Mouse (Mus musculus) forebrain, embryonic 10.5 days (tissue): Measurements from ENCODE around the gene Gm17304. TPM values are rescaled to one million over a fixed set of nuclear protein-coding genes. Genes with fewer than 3 reads are reported as not detected.

Experiments used
- DNase-seq: peaks from one replicate; pipeline ENCODE4 v3.0.0-alpha.2; 2017; ENCODE audit warnings: low spot score; ENCODE audit errors: extremely low spot score
- H3K27ac ChIP-seq: fragments of 300-500 bp; sonication (generic); 2 replicates; pipeline ENCODE4 v1.5.1; 2016; ENCODE audit warnings: mild to moderate bottlenecking
- H3K27me3 ChIP-seq: fragments of 300-500 bp; sonication (generic); 2 replicates; pipeline ENCODE4 v1.6.1; 2016; ENCODE audit warnings: mild to moderate bottlenecking; ENCODE audit not compliant: poor library complexity, severe bottlenecking
- H3K36me3 ChIP-seq: fragments of 300-500 bp; sonication (generic); replicated peaks from 2 replicates; pipeline ENCODE4 v1.6.1; 2016; ENCODE audit warnings: mild to moderate bottlenecking, moderate library complexity
- H3K4me1 ChIP-seq: fragments of 300-500 bp; sonication (generic); 2 replicates; pipeline ENCODE4 v1.6.1; 2016
- H3K4me3 ChIP-seq: fragments of 300-500 bp; sonication (generic); 2 replicates; pipeline ENCODE4 v1.5.1; 2016; ENCODE audit warnings: mild to moderate bottlenecking, moderate library complexity
- H3K9me3 ChIP-seq: fragments of 300-500 bp; sonication (generic); 2 replicates; pipeline ENCODE4 v1.6.1; 2016; ENCODE audit warnings: mild to moderate bottlenecking, moderate library complexity
- WGBS: fragments of 180-500 bp; shearing (Covaris S2); methylation state at CpG from one replicate; pipeline ENCODE4 v1.1.7; 2016; 5-methylcytosine and 5-hydroxymethylcytosine counted together
- polyA plus RNA-seq: library from polyadenylated mRNA; unstranded; fragments of >200 nt; fragmentation: Nextera tagmentation; extraction: Ambion mirVana; gene quantifications from 2 replicates; pipeline ENCODE4 v1.2.1, GENCODE M21; 2016

The Gm17304 gene
- polyA plus RNA-seq, 1 experiment from 2014 or later, result not detected

DNA sequence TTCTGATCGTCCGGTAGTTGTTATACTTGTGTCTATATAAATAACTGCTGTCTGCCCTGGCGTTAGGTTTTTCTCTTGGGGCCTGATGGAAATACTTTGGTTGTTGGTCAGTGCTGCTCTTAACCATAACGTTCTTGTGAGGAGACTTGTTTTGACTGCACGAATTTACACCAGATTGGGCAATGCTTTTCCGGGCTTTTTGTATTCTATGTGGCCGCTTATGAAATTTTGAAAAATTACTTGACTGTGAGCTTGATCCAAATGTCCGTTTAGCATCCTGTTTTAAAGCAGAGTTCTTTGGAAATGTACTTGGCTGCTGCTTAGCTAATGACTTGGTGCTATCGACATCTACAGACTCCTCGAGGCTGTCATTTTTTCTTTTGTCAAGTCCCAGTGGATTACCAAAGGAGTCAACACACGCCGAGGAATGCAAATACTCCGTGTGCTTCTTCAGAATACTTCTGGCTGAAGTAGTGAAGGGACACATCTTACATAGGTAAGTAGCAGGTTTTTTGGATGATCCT lies 27.6 kb downstream of the Gm17304 start:
- no peak for DNase-seq
- WGBS, result 96% methylated on average over 13 of the region's 13 CpGs
- H3K27me3 ChIP-seq, result no peaks in the 10 kb centered on the region
- peaks cover 51% of the 10 kb centered on the region for H3K36me3 ChIP-seq
- H3K4me3 ChIP-seq, result no peak overlapping the region
- no peaks in the 10 kb centered on the region for H3K9me3 ChIP-seq
- H3K27ac ChIP-seq, result no peak overlapping the region
- peaks cover 41% of the 10 kb centered on the region for H3K4me1 ChIP-seq

DNA sequence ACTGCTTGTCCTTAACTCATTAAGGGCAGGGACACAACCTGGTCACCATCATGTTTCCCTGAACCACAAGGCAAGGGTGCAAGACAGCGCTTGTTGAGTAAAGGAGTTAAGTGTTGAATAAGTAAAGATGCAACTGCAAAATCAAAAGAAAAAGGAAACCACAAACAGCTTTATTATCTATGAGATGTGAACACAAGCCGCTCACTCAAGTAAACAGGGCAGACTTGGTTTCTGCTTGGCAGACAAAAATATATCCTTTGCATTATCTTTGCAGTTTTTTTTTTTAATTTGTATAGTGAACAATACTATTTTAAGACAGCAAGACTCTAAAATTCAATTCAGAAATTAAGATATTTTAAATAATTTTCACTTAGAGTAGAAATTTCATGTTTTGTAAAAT lies 30.7 kb downstream of the Gm17304 start:
- H3K4me3 ChIP-seq, result no peak overlapping the region
- 89% methylated on average over 2 of the region's 2 CpGs for WGBS
- peaks cover 45% of the 10 kb centered on the region for H3K36me3 ChIP-seq
- no peak for DNase-seq
- no peaks in the 10 kb centered on the region for H3K27me3 ChIP-seq
- H3K4me1 ChIP-seq, result peaks cover 25% of the 10 kb centered on the region
- no peaks in the 10 kb centered on the region for H3K9me3 ChIP-seq
- H3K27ac ChIP-seq, result no peak overlapping the region

DNA sequence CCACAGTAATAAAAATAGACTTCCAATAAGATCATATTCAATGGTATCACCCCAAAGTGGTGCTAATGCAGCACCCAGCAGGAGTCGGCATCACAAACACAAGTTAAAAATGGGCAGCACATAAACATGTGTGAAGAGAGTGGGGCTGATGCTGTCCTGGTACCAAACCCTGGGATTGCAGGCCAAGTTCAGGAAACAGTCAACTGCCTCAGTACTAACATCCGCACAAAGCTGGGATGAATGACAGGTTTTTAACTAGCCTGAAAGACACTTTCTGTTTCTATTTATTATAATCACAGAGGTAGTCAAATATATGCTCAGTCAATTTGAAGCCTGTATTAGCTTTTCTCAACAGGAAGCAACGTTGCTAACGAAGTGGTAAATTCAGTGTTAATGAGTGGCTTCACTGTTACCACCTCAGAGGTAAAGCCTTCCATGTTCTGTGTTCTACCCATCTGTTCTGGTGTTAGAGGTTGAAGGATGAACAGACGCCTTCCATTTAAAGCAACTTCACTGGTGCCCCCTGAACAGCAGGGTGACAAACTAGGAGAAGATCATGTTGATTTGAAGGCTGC lies 31.4 kb downstream of the Gm17304 start:
- peaks cover 25% of the 10 kb centered on the region for H3K4me1 ChIP-seq
- H3K9me3 ChIP-seq, result no peaks in the 10 kb centered on the region
- H3K36me3 ChIP-seq, result peaks cover 40% of the 10 kb centered on the region
- H3K27ac ChIP-seq, result no peak overlapping the region
- 71% methylated on average over 5 of the region's 5 CpGs for WGBS
- no peak overlapping the region for H3K4me3 ChIP-seq
- H3K27me3 ChIP-seq, result no peaks in the 10 kb centered on the region
- no peak for DNase-seq

DNA sequence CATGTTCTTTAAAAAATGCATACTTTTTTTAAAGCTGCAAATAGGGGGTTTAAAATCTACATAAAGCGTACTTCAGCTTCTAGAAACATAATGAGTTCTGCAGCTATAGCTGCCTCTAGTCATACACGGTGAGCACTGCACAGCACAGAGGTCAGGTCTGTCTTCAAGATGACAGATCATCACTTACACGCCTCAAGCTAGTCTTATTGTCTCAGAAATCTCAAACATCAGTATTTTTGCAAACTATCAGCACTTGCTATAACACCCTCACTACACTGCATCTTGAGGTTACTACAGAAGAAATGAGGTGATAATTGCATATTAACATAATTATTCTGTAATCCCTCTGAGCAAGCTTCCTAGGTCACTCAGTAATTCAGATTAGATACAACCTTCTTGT lies 33.0 kb downstream of the Gm17304 start:
- H3K36me3 ChIP-seq, result peaks cover 31% of the 10 kb centered on the region
- H3K27me3 ChIP-seq, result no peaks in the 10 kb centered on the region
- no peak overlapping the region for H3K27ac ChIP-seq
- H3K4me3 ChIP-seq, result no peak overlapping the region
- no peaks in the 10 kb centered on the region for H3K9me3 ChIP-seq
- H3K4me1 ChIP-seq, result peaks cover 25% of the 10 kb centered on the region
- DNase-seq, result no peak
- 90% methylated on average over 3 of the region's 3 CpGs for WGBS

DNA sequence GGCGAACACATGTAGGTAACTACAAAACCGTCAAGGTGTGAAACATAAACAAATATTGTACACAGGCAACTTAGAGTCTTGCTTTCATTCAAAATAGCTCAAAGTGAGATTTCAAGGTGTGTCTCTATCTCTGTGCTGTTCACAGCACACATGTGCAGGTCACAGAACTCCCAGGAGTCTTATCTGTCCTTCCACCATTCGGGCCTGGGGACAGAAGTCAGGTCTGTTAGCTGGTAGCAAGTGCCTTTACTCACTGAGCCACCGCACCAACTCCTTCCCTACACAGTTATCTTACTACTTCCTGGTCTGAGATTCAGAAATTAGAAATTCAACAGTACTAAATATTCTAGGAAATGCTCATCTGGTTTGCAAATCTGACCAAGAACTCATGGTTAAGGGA lies 34.5 kb downstream of the Gm17304 start:
- H3K9me3 ChIP-seq, result no peaks in the 10 kb centered on the region
- peaks cover 17% of the 10 kb centered on the region for H3K4me1 ChIP-seq
- 91% methylated on average over 4 of the region's 4 CpGs for WGBS
- no peak overlapping the region for H3K27ac ChIP-seq
- peaks cover 16% of the 10 kb centered on the region for H3K36me3 ChIP-seq
- no peaks in the 10 kb centered on the region for H3K27me3 ChIP-seq
- no peak for DNase-seq
- H3K4me3 ChIP-seq, result no peak overlapping the region

DNA sequence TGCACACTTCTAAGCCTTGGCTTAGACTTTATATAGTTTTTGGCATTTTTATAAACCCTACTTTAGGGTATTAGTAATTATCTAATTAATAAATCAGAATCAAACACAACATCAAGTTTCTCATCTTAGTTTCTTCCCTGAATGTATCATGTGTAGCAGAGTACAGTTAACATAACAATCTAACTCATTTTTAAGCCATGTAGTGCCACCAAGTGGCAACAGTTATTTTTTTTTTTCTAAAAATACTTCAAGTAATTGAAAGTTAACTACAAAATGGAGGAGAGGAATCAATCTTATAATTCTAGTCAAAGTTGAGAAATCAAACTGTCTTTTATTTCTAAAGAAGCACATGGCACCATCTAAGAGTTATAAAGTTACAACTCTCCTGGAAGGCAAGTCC lies 40.5 kb downstream of the Gm17304 start:
- Histone ChIP-seq H3K4me1 (no peaks in the 10 kb centered on the region), H3K4me3 (no peak overlapping the region), H3K27ac (no peak overlapping the region), H3K27me3 (no peaks in the 10 kb centered on the region), H3K36me3 (peaks cover 25% of the 10 kb centered on the region), H3K9me3 (no peaks in the 10 kb centered on the region)
- no peak for DNase-seq

DNA sequence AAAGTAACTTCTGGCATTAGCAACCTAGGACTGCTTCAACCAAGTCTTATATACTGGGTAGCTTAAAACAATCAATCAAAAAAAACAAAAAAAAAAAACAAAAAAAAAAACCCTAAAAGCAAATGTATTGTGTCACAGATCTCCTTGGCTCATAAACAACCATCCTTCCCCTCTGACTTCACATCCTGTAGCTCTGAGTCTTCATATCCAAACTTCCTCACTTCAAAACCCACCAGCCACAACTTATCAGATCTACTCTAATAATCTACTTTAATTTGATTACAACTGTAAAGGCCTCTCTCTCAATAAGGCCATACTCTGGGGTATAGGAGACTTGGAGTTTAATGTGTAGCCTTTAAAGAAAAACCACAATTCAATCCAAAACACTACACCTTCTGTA lies 41.1 kb downstream of the Gm17304 start:
- Histone ChIP-seq H3K27me3 (no peaks in the 10 kb centered on the region), H3K27ac (no peak overlapping the region), H3K36me3 (peaks cover 30% of the 10 kb centered on the region), H3K9me3 (0 out of 2 replicates have a peak, but pooled peaks cover 3% of the 10 kb centered on the region), H3K4me3 (no peak overlapping the region), H3K4me1 (no peaks in the 10 kb centered on the region)
- no peak for DNase-seq

DNA sequence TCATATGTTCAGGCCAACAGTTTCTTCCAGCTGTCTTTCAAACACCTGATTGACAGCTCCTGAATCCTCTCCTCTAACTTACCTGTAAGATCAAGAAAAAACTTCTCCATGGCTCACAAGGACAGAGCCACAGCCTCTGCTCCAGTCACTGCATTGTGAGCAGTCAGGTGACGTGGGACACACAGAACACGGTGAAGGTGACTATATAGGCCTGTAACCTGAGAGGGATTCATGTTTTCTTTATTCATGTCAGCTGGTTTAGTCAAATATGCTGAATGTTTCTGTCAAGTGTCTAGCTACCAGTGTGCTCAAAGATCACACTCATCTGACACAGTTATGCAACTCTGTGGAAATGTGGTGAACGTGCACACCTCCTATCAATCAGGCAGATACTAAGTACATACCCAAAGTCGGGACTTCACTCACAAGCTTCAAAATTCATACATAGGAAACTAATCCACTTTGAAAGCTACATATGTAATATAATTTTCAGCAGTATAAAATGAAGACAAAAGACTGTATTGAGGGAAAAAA lies 43.4 kb downstream of the Gm17304 start:
- no peak for DNase-seq
- no peaks in the 10 kb centered on the region for H3K27me3 ChIP-seq
- WGBS, result 92% methylated on average over 4 of the region's 4 CpGs
- H3K36me3 ChIP-seq, result peaks cover 44% of the 10 kb centered on the region
- no peak overlapping the region for H3K4me3 ChIP-seq
- H3K4me1 ChIP-seq, result no peaks in the 10 kb centered on the region
- H3K27ac ChIP-seq, result no peak overlapping the region
- H3K9me3 ChIP-seq, result 0 out of 2 replicates have a peak, but pooled peaks cover 3% of the 10 kb centered on the region

DNA sequence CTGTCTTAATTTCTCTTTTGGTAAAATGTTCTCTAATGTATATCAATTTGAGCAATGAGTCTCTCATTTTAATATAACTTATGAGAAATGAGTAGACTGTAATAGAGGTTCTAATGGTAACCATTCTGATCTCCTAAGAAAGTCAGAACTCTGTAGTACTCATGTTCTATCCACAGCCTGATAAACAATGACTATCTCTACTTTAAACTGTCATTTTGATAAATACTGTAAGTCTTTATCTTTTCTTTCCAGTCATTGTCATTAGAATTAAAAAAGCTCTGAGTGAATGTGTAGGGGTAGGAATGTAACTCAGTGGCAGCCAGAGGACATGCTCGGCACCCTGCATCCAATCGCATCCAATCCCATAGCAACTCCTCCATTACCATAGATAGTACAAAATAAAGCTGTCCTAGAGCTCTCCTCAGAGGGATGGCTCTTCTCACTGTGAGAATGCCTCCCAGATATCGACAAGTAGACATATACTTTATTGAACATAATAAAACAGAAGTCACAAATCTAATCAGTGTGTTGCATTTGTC lies 44.0 kb downstream of the Gm17304 start:
- DNase-seq, result no peak
- Histone ChIP-seq H3K27me3 (no peaks in the 10 kb centered on the region), H3K36me3 (peaks cover 49% of the 10 kb centered on the region), H3K9me3 (0 out of 2 replicates have a peak, but pooled peaks cover 3% of the 10 kb centered on the region), H3K4me3 (no peak overlapping the region), H3K4me1 (no peaks in the 10 kb centered on the region), H3K27ac (no peak overlapping the region)
- 93% methylated on average over 3 of the region's 3 CpGs for WGBS

Other genes starting within 250 kb of the Gm17304 start
- 1.3 and 2.3 TPM in 2 replicates for gene Barhl2, start 150.9 kb upstream of the Gm17304 start, polyA plus RNA-seq
- 62.0 and 65.9 TPM in 2 replicates for gene Zfp644, start 88.2 kb downstream of the Gm17304 start, polyA plus RNA-seq